Mouse (Mus musculus) frontal cortex, postnatal 14 days (tissue): Measurements from ENCODE around the gene Nox4.
"Not testable (repeated sequence)": the region's sequence is repeated elsewhere in the genome, so short reads cannot be mapped to it uniquely, and the experiment has no call there.

Source experiments
- DNase-seq, 2 experiments: peaks; one replicate each; pipeline ENCODE4 v3.0.0; 2022; ENCODE audit warnings: low spot score in 2 of 2

Nox4 gene

GRCm38 (mm10) chr7:87371316-87371715 is 125.4 kb downstream of the Nox4 start:
- DNase-seq: no peak

GRCm38 (mm10) chr7:87374322-87374721 is 128.4 kb downstream of the Nox4 start:
- DNase-seq: no peak

- no peak for DNase-seq
These were observed 129.0 kb downstream of the Nox4 start for GRCm38 (mm10) chr7:87374935-87375334.

- no peak for DNase-seq
These were observed 151.1 kb downstream of the Nox4 start for GRCm38 (mm10) chr7:87397023-87397422.

GRCm38 (mm10) chr7:87411373-87411772 is 165.5 kb downstream of the Nox4 start:
- not testable (repeated sequence) for DNase-seq

GRCm38 (mm10) chr7:87413271-87413670 is 167.4 kb downstream of the Nox4 start:
- no peak for DNase-seq
